Mouse (Mus musculus) cerebellum, adult 11 months (tissue): ENCODE results near the gene Gm10118.
A peak's percentile ranks its signal among the peaks of the same experiment; 100 is the strongest.

Experiments used
- DNase-seq: peaks from one replicate; pipeline ENCODE4 v3.0.0; 2022

Gm10118 gene

GRCm38 (mm10) chr10:63927334-63927733 lies at the start of gene Gm10118:
Gene Gm10118, minus strand, starts transcription at chr10:63927434.
- DNase-seq, result no peak

- DNase-seq, result no peak
These were observed 45.1 kb upstream of the Gm10118 start for GRCm38 (mm10) chr10:63972300-63972699.

GRCm38 (mm10) chr10:63954308-63954930 lies 27.2 kb upstream of the Gm10118 start:
- DNase-seq, result peak; percentile 43

GRCm38 (mm10) chr10:63951481-63951880 lies 24.2 kb upstream of the Gm10118 start:
- no peak for DNase-seq

GRCm38 (mm10) chr10:63950867-63951266 lies 23.6 kb upstream of the Gm10118 start:
- no peak for DNase-seq

- peak; percentile 38 for DNase-seq
These were observed 20.0 kb upstream of the Gm10118 start for GRCm38 (mm10) chr10:63947266-63947665.

- DNase-seq, result no peak
These were observed 18.3 kb upstream of the Gm10118 start for GRCm38 (mm10) chr10:63945534-63945933.

GRCm38 (mm10) chr10:63933946-63934345 lies 6.7 kb upstream of the Gm10118 start:
- no peak for DNase-seq

- no peak for DNase-seq
These were observed 18.4 kb downstream of the Gm10118 start for GRCm38 (mm10) chr10:63908878-63909277.

GRCm38 (mm10) chr10:63899891-63900290 lies 27.3 kb downstream of the Gm10118 start:
- DNase-seq, result no peak

- no peak for DNase-seq
These were observed 32.6 kb downstream of the Gm10118 start for GRCm38 (mm10) chr10:63894612-63895011.

- peak; percentile 24 for DNase-seq
These were observed 40.7 kb downstream of the Gm10118 start for GRCm38 (mm10) chr10:63886449-63887088.

- DNase-seq, result peak; percentile 65
These were observed 46.8 kb downstream of the Gm10118 start for GRCm38 (mm10) chr10:63880462-63880903.
